Mouse (Mus musculus): ENCODE data around the gene Zyx.

GRCm38 (mm10) chr6:42360231-42360840 is 10.9 kb downstream of the Zyx start:
- no peak for TF ChIP-seq CTCF (IDR thresholded peaks at IDR 0.05; ENCODE audit: low read depth)
- no peak for TF ChIP-seq EP300 (optimal IDR thresholded peaks at IDR 0.05)
